Mouse (Mus musculus): ENCODE data around the gene Tmem178b.

DNA sequence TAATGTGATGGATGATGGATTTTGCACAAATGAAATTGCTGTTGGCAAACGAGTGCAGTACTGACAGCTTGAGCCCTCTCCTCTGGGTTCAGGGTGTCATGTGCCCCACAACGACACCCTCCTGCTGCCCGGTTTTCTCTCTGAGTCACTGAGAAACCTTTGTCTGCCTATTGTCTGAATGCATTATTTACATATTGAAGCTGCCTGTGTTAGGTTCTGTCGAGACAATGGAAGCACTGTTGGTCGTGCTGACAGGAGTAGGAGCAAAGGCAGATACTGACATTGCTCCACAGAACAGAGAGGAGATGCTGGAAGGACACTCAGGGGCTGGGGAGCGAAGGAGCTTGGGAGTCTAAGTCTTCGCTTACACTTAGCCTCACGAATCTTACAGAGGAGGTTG is 44.2 kb downstream of the Tmem178b start:
- TF ChIP-seq CTCF (IDR thresholded peaks at IDR 0.05; ENCODE audit: insufficient read depth, low read length) (no peak), POLR2A (IDR thresholded peaks at IDR 0.05; ENCODE audit: borderline replicate concordance, extremely low read depth, low read depth, low read length) (no peak)
